Mouse (Mus musculus): Measurements from ENCODE around the gene Mx1. TPM values are rescaled to one million over a fixed set of nuclear protein-coding genes. Genes with fewer than 3 reads are reported as not detected.
A peak's percentile ranks its signal among the peaks of the same experiment; 100 is the strongest.

Mx1 gene
- polyA plus RNA-seq (2015; fragmentation: Nextera tagmentation; extraction: Ambion mirVana): 0.45 TPM in 1 of 2 replicates, not detected in the other

DNA sequence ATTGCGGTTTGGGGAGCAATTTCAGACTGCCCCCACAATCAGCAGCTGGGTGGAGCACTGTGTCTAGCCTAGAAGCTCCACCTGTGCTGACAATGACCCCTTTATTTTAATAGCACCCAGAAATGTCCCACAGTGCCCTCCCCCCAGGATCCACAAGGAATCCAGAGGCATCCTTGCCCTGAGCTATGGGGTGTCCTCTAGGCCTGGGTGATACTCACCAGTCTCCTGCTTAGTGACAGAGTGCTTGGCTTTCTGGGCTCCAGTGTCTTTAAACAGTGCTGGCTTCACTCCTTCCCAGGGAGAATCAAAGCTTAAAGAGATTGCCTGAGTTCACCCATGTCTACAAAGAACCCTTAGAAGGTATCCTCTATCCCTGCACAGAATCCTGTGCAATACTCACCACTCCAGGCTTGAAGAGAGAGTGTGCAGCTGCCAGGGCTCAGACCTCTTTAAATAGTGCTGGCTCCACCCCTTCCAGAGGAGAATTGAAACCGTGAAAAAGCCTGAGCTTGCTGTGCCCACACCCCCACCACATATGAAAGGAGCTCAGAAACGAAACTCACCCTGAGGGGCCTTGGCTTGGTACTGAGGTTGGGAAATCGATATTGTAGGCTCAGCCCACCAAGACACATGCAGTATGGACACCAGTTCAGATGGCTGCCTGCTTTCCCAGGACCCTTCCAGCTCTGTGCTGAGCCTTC, at the start of gene Mx1:
Gene Mx1, minus strand, starts transcription at position 427 of the 701 bp plus-strand sequence.
- Histone ChIP-seq H3K4me2 (ENCODE audit: low read length) (no peak within 1 kb of the TSS), H3K9ac (replicated peaks; ENCODE audit: low read depth, low read length) (no peak within 1 kb of the TSS), H3K27ac (ENCODE audit: low read length) (no peak within 1 kb of the TSS), H3K27me3 (replicated peaks; ENCODE audit: control insufficient read depth, insufficient read depth, low read length) (no peaks in the 10 kb centered on the region), H3K4me1 (replicated peaks; ENCODE audit: control insufficient read depth, insufficient read depth, low read length) (no peaks in the 10 kb centered on the region), H3K36me3 (ENCODE audit: control insufficient read depth, insufficient read depth) (no peaks in the 10 kb centered on the region), H3K9me3 (ENCODE audit: control insufficient read depth, low read length) (no peaks in the 10 kb centered on the region), H3K4me3 (replicated peaks; ENCODE audit: low read length) (no peak within 1 kb of the TSS)
- WGBS: 31% methylated on average over 4 of the region's 4 CpGs
- ATAC-seq: peak; percentile 45; the same call in 1 of the 2 replicates

DNA sequence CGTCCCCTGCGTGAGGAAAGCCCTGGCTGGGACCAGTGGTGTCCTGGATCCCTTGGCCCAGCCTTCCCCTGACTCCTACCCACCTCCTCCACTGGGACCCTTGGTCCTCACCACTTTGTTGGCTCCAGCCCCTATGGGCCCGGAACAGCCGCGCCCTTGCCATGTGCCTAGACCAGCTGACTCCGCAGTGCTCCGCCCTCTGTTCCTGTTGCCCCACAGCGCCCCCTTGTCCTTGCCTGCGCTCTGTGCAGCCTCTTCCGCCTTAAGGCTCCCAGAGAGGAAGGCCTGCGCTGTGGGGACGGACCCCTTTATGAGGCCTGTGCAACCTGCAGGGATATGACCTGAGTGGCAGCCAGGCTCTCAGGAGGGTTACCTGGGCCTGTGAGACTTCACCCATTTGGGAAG, 49.6 kb upstream of the Mx1 start:
- Histone ChIP-seq H3K36me3 (ENCODE audit: control insufficient read depth, insufficient read depth) (no peaks in the 10 kb centered on the region), H3K4me3 (replicated peaks; ENCODE audit: low read length) (no peak overlapping the region), H3K27ac (ENCODE audit: low read length) (no peak overlapping the region), H3K9me3 (ENCODE audit: control insufficient read depth, low read length) (no peaks in the 10 kb centered on the region), H3K4me2 (ENCODE audit: low read length) (no peak overlapping the region), H3K4me1 (replicated peaks; ENCODE audit: control insufficient read depth, insufficient read depth, low read length) (no peaks in the 10 kb centered on the region), H3K9ac (replicated peaks; ENCODE audit: low read depth, low read length) (no peak overlapping the region), H3K27me3 (replicated peaks; ENCODE audit: control insufficient read depth, insufficient read depth, low read length) (no peaks in the 10 kb centered on the region)
- 88% methylated on average over 12 of the region's 12 CpGs for WGBS
- no peak for ATAC-seq

DNA sequence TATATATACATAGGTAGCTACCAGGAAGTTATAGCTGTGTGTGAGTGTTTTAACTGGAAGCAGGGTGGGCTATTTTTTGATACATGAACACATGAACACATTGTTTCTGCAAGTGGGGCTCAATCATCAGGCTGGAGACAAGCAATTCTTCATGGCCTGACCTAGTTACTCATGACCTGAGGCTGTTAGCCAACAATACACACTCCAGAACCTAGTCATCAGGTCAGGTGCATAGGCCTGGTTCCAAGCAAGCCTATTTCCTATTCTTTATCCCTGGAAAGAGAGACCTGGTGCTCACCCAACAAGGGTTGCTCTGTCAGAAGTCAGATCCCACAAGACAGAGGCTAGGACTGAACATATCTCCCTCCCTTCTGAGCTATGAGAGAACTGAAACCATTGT, 48.8 kb upstream of the Mx1 start:
- Histone ChIP-seq H3K27me3 (replicated peaks; ENCODE audit: control insufficient read depth, insufficient read depth, low read length) (no peaks in the 10 kb centered on the region), H3K9ac (replicated peaks; ENCODE audit: low read depth, low read length) (no peak overlapping the region), H3K36me3 (ENCODE audit: control insufficient read depth, insufficient read depth) (no peaks in the 10 kb centered on the region), H3K4me3 (replicated peaks; ENCODE audit: low read length) (no peak overlapping the region), H3K4me2 (ENCODE audit: low read length) (no peak overlapping the region), H3K9me3 (ENCODE audit: control insufficient read depth, low read length) (no peaks in the 10 kb centered on the region), H3K4me1 (replicated peaks; ENCODE audit: control insufficient read depth, insufficient read depth, low read length) (no peaks in the 10 kb centered on the region), H3K27ac (ENCODE audit: low read length) (no peak overlapping the region)
- ATAC-seq: no peak

DNA sequence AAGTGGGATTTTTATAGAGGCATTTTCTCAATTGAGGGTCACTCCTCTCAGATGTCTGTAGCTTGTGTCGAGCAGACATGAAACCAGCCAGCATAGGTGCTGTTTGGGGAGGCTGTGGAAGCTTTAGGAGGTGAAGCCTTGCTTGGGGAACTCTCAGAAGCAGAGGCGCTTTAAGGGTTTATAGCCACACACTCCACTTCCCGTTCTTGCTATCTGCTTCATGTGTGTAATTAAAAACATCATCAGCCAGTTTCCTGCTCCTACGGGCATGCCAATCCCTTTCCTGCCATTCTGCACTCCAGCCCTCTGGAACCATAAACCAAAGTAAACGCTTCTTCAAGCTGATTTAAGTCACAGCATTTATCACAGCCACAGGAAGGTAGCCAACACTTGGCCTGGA, 48.1 kb upstream of the Mx1 start:
- Histone ChIP-seq H3K4me1 (replicated peaks; ENCODE audit: control insufficient read depth, insufficient read depth, low read length) (no peaks in the 10 kb centered on the region), H3K9me3 (ENCODE audit: control insufficient read depth, low read length) (no peaks in the 10 kb centered on the region), H3K4me2 (ENCODE audit: low read length) (no peak overlapping the region), H3K27me3 (replicated peaks; ENCODE audit: control insufficient read depth, insufficient read depth, low read length) (no peaks in the 10 kb centered on the region), H3K36me3 (ENCODE audit: control insufficient read depth, insufficient read depth) (no peaks in the 10 kb centered on the region), H3K4me3 (replicated peaks; ENCODE audit: low read length) (no peak overlapping the region), H3K9ac (replicated peaks; ENCODE audit: low read depth, low read length) (no peak overlapping the region), H3K27ac (ENCODE audit: low read length) (no peak overlapping the region)
- ATAC-seq: no peak
- 76% methylated on average over 5 of the region's 5 CpGs for WGBS

DNA sequence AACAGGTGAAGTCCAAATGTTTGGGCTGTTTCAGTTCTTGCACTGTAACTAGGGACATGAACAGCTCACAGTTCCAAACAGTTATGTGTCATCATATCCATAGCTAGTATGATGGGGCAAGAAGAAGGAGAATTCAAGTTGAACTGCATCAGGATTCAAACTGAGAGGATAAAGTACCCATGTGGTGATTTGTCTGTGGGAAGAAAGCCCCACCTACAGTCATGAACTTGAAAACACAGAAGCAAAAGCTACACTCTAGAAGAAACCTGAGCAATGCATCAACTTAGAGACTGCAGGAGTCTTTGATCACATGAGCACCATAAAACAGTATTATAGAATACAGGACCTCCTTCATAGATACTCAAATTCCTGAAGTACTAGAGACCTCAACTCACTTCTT, 45.1 kb upstream of the Mx1 start:
- no peaks in the 10 kb centered on the region for H3K9me3 ChIP-seq (ENCODE audit: control insufficient read depth, low read length)
- ATAC-seq: no peak

DNA sequence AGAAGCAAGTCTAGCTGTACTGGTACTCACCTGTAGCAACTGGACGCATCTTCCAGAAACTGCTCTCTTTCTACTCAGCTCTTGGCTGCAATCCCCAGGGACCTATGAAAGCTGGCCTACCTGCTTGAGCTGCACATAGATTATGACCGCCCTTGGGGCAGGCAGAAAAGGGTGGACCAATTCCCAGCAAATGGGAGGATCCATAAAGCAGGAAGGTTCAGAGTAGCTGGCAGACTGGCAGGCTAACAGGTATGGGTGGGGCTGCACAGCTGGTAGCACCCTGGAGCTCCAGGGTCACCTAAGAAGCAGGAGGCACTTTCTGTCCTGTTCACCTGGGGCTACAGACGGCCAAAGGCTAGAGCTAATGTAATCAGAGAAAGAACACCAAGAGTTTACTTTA, 42.1 kb upstream of the Mx1 start:
- H3K4me1 ChIP-seq (replicated peaks; ENCODE audit: control insufficient read depth, insufficient read depth, low read length): no peaks in the 10 kb centered on the region
- H3K4me3 ChIP-seq (replicated peaks; ENCODE audit: low read length): no peak overlapping the region
- WGBS: 87% methylated on average over 3 of the region's 3 CpGs
- H3K27me3 ChIP-seq (replicated peaks; ENCODE audit: control insufficient read depth, insufficient read depth, low read length): no peaks in the 10 kb centered on the region
- no peak overlapping the region for H3K27ac ChIP-seq (ENCODE audit: low read length)
- ATAC-seq: no peak
- no peak overlapping the region for H3K4me2 ChIP-seq (ENCODE audit: low read length)
- H3K36me3 ChIP-seq (ENCODE audit: control insufficient read depth, insufficient read depth): no peaks in the 10 kb centered on the region
- no peak overlapping the region for H3K9ac ChIP-seq (replicated peaks; ENCODE audit: low read depth, low read length)
- no peaks in the 10 kb centered on the region for H3K9me3 ChIP-seq (ENCODE audit: control insufficient read depth, low read length)

More for the DNA sequence above, 45.1 kb upstream of the Mx1 start:
- H3K27ac ChIP-seq (ENCODE audit: low read length): no peak overlapping the region
- no peak overlapping the region for H3K9ac ChIP-seq (replicated peaks; ENCODE audit: low read depth, low read length)
- no peak overlapping the region for H3K4me2 ChIP-seq (ENCODE audit: low read length)
- no peaks in the 10 kb centered on the region for H3K27me3 ChIP-seq (replicated peaks; ENCODE audit: control insufficient read depth, insufficient read depth, low read length)
- no peak overlapping the region for H3K4me3 ChIP-seq (replicated peaks; ENCODE audit: low read length)
- H3K4me1 ChIP-seq (replicated peaks; ENCODE audit: control insufficient read depth, insufficient read depth, low read length): no peaks in the 10 kb centered on the region
- H3K36me3 ChIP-seq (ENCODE audit: control insufficient read depth, insufficient read depth): no peaks in the 10 kb centered on the region

DNA sequence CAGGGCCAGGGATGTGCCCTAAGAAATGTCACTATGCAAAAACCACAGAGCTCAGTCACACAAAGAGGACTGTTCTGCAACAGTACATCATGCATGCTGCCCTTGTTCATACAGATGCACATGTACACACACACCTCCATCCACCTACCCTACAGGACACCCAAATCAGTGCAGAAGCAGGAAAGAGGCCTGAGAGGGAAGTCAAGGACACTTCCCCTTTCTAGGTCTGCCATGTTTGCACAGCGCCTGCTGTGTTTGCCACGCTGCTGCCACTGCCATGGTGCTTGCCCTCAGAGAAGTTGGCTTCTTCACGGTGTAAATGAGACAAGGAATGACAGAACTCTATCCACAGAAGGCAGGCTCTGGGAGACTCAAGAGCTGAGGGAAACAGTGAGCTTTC, 41.1 kb upstream of the Mx1 start:
- Histone ChIP-seq H3K27ac (ENCODE audit: low read length) (no peak overlapping the region), H3K9ac (replicated peaks; ENCODE audit: low read depth, low read length) (no peak overlapping the region), H3K4me3 (replicated peaks; ENCODE audit: low read length) (no peak overlapping the region), H3K4me1 (replicated peaks; ENCODE audit: control insufficient read depth, insufficient read depth, low read length) (no peaks in the 10 kb centered on the region), H3K27me3 (replicated peaks; ENCODE audit: control insufficient read depth, insufficient read depth, low read length) (no peaks in the 10 kb centered on the region), H3K36me3 (ENCODE audit: control insufficient read depth, insufficient read depth) (no peaks in the 10 kb centered on the region), H3K9me3 (ENCODE audit: control insufficient read depth, low read length) (no peaks in the 10 kb centered on the region), H3K4me2 (ENCODE audit: low read length) (no peak overlapping the region)
- WGBS: 92% methylated on average over 3 of the region's 3 CpGs
- ATAC-seq: no peak

DNA sequence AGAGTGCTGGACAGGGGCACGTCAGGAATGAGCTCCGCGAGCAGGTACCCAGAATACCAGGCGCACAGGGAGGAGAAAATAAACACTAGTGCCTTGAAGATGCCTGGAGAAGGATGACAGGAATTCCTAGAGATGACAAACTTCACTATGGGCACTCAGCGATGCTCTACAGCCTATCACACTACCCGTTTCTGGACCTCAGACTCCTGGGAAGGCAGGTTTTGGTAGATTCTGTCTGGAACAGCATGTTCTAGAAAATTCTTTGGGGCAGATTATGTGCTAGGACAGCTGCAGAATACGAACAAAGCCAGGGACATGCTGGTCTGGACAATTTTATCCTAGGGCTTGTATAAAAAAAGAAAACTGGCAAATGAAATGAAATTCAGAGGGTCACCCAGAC, 38.2 kb upstream of the Mx1 start:
- no peak overlapping the region for H3K27ac ChIP-seq (ENCODE audit: low read length)
- no peaks in the 10 kb centered on the region for H3K9me3 ChIP-seq (ENCODE audit: control insufficient read depth, low read length)
- H3K4me3 ChIP-seq (replicated peaks; ENCODE audit: low read length): no peak overlapping the region
- 88% methylated on average over 7 of the region's 7 CpGs for WGBS
- H3K4me1 ChIP-seq (replicated peaks; ENCODE audit: control insufficient read depth, insufficient read depth, low read length): no peaks in the 10 kb centered on the region
- no peaks in the 10 kb centered on the region for H3K36me3 ChIP-seq (ENCODE audit: control insufficient read depth, insufficient read depth)
- H3K9ac ChIP-seq (replicated peaks; ENCODE audit: low read depth, low read length): no peak overlapping the region
- no peaks in the 10 kb centered on the region for H3K27me3 ChIP-seq (replicated peaks; ENCODE audit: control insufficient read depth, insufficient read depth, low read length)
- no peak overlapping the region for H3K4me2 ChIP-seq (ENCODE audit: low read length)
- no peak for ATAC-seq

DNA sequence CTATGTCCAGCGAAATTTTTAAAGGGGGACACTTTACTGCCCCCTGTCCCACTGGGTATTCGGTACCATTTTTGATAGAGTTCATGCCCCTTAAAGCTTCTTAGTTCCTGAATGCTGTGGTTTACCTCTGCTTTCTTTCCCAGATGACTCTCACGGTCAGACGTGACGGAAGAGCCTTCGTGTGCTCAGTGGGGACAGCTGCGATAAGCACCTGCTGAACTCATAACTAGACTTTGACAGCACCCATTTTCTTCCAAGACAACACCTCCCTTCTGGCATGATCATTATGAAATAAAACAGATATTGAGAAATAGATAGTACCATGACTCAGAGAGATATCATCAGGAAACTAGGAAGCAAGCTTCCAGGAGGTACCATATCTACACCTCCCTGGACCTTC, 36.7 kb upstream of the Mx1 start:
- Histone ChIP-seq H3K4me2 (ENCODE audit: low read length) (no peak overlapping the region), H3K4me1 (replicated peaks; ENCODE audit: control insufficient read depth, insufficient read depth, low read length) (no peaks in the 10 kb centered on the region), H3K27me3 (replicated peaks; ENCODE audit: control insufficient read depth, insufficient read depth, low read length) (no peaks in the 10 kb centered on the region), H3K4me3 (replicated peaks; ENCODE audit: low read length) (no peak overlapping the region), H3K36me3 (ENCODE audit: control insufficient read depth, insufficient read depth) (no peaks in the 10 kb centered on the region), H3K9ac (replicated peaks; ENCODE audit: low read depth, low read length) (no peak overlapping the region), H3K9me3 (ENCODE audit: control insufficient read depth, low read length) (no peaks in the 10 kb centered on the region), H3K27ac (ENCODE audit: low read length) (no peak overlapping the region)
- ATAC-seq: no peak
- WGBS: 94% methylated on average over 7 of the region's 7 CpGs

DNA sequence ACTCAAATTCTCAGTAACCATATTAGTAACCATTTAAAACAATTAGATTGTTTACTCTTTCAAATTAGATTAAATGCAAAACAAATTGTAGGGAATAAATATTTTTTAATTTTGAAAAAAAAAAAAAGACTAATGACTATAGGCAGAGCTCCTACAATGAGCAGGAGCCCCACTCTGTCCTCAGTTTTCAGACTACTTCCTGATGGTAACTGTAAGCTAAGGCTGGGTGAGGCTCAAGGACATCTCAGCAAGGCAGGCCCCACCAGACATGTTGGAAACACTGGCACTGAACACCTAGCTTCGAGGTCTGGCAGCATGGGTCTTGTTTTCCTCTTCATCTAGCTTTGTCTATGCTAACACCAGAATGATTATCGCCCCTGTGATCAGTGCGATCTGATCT, 35.4 kb upstream of the Mx1 start:
- Histone ChIP-seq H3K9me3 (ENCODE audit: control insufficient read depth, low read length) (no peaks in the 10 kb centered on the region), H3K36me3 (ENCODE audit: control insufficient read depth, insufficient read depth) (no peaks in the 10 kb centered on the region), H3K4me3 (replicated peaks; ENCODE audit: low read length) (no peak overlapping the region), H3K9ac (replicated peaks; ENCODE audit: low read depth, low read length) (no peak overlapping the region), H3K27me3 (replicated peaks; ENCODE audit: control insufficient read depth, insufficient read depth, low read length) (no peaks in the 10 kb centered on the region), H3K4me1 (replicated peaks; ENCODE audit: control insufficient read depth, insufficient read depth, low read length) (no peaks in the 10 kb centered on the region), H3K4me2 (ENCODE audit: low read length) (no peak overlapping the region), H3K27ac (ENCODE audit: low read length) (no peak overlapping the region)
- no peak for ATAC-seq
- WGBS: 90% methylated on average over 3 of the region's 3 CpGs

Measured in forebrain, embryonic 16.5 days (tissue).